Mouse (Mus musculus) erythroblast, embryonic 14.5 days (primary cell): ENCODE data around the gene R3hdm2.

Experiments used
- GATA1 ChIP-seq: IDR thresholded peaks from 2 replicates; pipeline ENCODE4 v1.6.1; 2012; ENCODE audit warnings: low read length, inconsistent platforms, mixed read lengths
- TAL1 ChIP-seq: IDR thresholded peaks from 3 replicates; pipeline ENCODE4 v1.6.1; 2012; ENCODE audit warnings: low read length, inconsistent platforms, mixed read lengths

DNA sequence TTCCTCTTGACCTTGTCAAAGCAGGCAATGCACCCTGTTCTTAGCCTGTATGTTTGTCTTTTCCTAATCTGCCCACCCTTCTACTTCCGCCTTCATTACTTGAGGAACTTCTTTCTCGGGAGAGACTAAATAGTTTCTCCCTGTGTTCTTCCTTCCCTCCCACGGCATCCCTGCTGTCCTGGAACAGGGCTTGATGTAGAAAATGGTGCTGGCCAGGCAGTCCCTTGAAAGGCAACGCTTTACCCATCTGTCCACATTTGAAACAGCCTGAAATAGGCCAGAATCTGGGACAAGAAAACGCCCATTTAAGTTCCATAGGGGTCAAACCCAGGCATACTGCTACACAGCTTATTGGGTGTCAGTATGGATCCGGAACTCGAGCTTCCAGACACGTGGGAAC lies 30.3 kb upstream of the R3hdm2 start:
- TF ChIP-seq GATA1 (no peak), TAL1 (no peak)
